Mouse (Mus musculus) 416B (cell line): ENCODE measurements around the gene Xrcc1.
A peak's percentile ranks its signal among the peaks of the same experiment; 100 is the strongest.

Experiments used
- DNase-seq: peaks from one replicate; pipeline ENCODE4 v3.0.0; 2011; ENCODE audit warnings: low read depth

The Xrcc1 gene

DNA sequence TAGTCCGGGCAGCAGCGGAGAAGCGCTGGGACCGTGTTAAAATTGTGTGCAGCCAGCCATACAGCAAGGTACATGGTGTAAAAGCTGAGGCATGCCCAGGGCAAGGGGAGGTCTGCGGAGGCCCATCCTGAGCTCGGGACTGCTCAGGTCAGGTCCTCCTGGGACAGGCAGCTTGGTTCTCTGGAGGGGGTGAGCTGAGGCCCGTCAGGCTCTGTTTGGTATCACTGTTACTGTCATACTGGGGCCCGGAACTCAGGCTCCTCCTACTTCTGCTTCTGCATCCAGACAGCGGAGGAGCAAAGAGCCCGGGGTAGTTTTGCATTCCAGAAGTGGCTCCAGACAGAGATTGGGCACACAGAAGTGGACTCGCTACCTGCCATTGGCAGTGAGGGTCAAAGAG, 19.5 kb downstream of the Xrcc1 start:
- no peak for DNase-seq

DNA sequence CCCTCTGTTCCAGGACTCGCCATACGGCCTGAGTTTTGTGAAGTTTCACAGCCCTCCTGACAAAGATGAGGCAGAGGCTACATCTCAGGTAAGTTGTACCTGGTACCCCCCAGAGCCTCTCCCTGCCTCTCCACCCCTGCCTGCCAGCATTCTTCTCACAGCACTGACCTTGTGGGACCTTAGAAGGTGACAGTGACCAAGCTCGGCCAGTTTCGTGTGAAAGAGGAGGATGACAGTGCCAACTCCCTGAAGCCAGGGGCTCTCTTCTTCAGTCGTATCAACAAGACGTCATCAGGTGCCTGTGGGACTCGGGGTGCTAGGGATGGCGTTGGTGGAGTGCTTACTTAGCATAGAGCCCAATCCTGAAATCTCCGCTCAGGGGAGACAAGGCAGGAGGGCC, 20.1 kb downstream of the Xrcc1 start:
- no peak for DNase-seq

DNA sequence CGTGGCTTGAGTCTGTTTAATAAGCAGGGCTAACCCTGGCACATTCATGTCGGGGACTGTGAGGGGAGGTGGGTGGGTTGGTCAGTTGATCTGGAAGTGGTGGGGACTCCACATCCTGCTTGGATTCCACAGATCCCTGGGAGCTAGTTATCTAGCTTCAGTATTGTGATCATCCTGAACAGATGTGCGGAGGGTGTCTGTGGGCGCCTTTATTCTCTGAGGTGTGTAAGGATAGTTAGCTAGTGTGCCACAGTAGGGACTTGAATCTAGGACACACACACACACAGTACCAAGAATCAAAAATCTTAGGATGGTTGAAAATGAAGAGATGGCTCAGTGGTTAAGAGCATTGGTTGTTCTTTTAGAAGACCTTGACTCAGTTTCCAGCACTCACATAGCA, 22.4 kb downstream of the Xrcc1 start:
- no peak for DNase-seq

DNA sequence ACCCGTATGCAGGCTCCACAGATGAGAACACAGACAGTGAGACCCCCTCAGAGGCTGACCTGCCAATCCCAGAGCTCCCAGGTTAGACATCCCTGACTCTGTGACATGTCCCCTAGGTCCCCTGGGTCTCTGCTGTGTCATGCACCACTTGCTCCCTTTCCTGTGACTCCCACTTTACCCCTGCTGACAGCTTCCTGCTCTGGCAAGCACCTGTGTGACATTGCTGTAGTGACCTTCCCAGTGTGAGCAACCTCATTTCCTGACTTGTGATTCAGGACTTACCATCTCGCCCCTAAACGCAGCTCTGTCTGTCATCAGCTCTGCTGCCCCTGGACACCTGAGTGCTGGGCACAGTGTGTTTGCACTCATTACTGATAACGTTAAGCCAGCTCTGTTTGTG, 25.0 kb downstream of the Xrcc1 start:
- no peak for DNase-seq

DNA sequence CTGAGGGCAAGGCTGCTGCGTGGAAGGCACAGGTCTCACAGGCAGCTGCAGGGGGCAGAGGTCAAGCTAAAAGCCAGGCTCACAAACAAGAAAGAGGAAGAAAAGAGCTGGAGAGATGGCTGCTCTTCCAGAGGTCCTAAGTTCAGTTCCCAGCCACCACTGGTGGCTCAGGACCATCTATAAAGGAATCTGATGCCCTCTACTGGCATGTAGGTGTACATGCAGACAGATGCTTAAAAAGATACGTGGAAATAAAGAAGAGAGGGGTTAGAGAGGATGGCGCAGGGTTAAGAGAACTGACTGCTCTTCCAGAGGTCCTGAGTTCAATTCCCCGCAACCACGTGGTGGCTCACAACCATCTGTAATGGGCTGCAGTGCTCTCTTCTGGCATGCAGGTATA, 26.4 kb downstream of the Xrcc1 start:
- peak; percentile 58 for DNase-seq

DNA sequence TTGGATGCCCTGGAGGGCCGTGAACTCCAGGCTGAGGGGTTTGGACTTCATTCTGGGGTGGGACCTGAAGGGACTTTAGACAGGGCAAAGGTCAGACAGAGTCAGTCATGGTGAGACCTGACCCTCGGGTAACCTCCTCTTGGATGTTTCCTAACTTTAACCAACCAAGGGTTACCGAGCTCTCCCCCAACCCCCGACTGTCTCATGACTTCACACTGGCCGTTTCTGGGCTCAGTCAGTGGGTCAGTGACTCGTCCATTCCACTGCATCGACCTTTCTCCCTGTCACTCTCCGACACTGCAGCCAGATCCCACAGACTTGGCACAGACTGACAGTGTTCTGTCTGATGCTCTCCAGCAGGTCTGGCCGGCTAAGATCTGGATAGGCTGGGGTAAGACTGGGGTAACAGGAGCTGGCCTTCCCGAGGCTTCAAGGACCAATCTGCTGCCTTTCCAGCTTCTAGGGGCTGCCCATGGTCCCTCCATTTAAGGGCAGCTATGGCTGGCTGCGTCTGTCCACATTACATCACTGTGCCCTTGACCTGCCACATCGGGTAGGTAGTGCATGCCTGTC, 28.2 kb downstream of the Xrcc1 start:
- DNase-seq = no peak

DNA sequence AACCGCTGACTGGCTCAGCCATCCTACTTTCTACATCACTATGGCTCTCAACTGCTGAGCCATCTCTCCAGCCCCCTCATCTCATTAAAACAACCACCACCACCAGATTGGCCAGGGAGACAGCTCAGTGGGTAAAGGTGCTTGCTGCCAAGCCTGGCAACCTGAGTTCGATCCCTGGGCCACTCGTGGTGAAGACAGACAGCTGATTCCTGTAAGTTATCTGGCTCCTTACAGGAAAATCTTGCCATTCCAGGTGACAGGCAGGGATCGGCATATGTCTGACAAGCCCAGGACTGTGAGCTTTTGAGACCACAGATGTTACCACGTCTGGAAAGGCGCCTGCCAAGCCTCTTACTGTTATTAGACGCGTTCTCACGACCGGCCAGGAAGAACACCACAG, 31.7 kb downstream of the Xrcc1 start:
- no peak for DNase-seq

DNA sequence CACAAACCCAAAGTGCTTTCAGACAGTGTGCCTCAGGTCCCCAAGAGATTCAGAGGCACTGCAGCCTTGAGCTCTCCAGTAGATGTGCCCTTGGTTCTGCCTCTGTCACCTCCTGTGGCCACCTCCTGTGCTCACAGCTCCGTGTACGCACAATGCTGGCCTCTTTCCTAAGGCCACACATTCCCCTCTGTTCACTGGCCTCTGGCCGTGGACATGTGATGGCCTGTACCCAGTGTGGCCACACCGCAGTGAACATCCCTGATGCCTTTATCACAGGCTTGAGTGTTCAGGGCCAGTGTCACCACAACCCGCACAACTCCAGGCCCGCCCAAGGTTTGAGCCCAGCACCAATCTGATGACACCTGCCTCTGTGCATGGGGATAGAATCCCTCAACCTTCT, 38.8 kb downstream of the Xrcc1 start:
- DNase-seq = no peak

DNA sequence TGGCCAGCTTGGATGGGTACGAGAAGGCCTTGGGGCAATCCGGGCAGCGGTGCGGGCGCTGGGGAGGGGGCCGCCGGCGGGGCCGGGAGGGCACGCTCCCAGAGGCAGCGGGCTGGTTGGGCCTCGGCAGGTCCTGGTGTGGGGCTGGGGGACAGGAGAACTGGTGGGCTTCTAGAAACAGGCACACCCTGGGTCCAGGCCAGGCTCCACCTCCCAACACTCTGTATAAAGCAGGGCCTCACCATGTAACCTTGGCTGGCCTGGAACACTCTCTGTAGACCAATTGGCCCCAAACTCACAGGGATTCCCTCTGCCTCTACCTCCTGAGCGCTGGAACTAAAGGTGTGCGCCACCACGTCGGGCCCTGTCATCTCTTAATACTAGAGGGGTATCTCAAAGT, 39.9 kb downstream of the Xrcc1 start:
- DNase-seq = no peak

DNA sequence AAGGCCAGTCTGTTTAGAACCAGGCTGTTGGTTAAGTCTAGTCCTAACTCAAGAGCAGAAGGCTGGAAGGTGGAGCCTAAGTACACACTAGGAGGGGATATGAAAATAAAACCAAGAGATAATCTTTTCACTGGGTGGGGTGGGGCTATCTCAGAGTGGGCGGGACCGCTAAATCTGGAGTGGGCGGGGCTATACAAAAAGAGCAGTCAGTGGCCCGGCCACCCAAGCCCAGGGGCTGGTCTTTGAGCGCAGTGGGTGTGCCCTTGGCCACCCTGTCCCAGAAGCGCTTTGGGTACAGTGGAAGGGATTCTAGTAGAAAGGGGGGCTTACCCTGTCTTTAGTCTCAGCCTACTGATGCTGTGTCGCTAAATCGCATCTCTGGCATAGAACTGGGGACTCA, 40.7 kb downstream of the Xrcc1 start:
- DNase-seq = no peak

DNA sequence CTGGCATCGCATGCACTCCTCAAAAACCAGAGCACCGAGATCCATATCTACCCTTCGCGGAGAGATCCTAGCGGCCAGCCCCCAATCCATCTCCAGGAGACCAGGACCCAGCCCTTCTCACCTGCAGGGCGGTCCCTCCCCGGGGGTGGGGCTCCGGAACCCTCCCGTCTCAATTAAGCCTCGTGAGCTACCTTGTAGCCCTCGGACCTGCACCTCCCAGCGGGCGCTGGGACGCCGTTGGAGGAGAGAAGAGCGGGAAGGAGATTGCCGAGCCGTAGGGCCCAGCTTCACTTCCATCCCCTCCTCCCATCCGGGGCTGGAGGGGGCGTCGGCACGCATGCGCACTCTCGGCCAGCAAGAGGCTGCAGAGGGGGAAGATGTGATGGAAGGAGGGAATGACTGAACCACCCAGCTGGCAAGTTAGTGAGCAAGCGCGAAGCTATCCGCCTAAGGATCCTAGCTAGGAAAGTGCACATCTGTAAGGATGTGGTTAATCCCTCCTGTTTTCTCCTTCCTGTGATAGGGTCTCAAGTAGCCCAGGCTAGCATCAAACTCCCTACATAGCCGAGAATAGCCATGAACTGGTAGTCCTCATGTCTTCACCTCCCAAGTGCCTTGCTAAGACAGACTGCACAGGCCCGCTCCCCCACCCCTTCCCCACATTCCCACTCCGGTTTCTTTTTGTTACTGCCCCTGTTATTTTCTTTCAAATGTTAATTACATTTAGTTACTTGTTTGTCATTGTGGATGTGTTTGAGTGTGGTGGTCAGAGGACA, 41.4 kb downstream of the Xrcc1 start, which contains the start of the genes Ethe1 and Zfp575:
Ethe1 (plus strand) TSS at position 214 of the 776 bp plus-strand sequence.
Zfp575 (minus strand) TSS at position 312 of the 776 bp plus-strand sequence.
- no peak for DNase-seq

DNA sequence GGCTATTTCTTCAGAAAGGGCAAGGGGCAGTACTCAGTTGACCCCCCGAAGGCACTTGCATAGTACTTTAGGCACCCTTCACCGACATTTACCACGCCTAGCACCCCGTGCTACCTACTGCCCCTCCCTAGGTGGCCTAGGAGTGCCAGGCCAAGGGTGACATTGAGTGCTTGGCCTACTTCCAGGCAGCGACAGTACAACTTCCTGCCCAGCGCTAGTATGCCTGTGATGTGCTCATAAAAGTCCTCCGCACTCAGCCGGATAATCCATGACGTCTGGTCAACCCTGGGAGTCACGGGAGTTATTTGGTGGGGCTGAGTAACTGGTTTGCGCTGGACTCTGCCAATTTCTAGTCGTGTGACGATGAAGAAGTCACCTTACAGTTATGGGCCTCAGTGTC, 42.2 kb downstream of the Xrcc1 start:
- DNase-seq = peak; percentile 59

DNA sequence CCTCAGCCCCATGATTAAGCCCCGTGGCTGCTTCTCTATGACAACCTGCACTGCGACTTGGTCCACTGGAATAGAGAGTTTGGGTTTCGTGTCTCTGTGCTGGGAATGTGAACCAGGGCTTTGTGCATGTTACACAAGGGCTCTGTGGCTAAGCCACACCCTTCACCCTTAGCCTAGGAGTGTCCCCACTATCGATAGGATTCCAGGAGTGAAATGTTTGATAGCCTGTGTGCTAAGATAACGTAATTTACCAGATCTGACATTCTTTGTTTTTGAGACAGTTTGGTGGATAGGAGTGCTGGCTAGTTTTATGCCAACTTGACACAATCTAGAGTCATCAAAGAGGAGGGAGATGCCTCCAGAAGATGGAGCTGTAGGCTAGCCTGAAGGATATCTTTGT, 45.6 kb downstream of the Xrcc1 start:
- peak; percentile 50 for DNase-seq

DNA sequence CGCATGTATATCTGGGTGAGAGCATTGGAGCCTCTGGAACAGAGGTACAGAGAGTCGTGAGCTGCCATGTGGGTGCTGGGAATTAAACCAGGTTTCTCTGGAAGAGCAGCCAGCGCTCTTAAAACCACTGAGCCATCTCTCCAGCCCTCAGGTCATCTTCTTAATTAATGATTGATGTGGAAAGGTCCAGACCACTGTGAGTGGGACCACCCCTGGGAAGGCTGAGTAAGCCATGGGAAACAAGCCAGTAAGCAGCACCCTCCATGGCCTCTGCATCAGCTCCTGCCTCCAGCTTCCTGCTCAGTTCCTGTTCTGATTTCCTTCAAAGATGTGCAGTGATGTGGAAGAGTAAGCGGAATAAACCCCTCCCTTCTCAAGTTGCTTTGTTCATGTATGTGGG, 46.1 kb downstream of the Xrcc1 start:
- DNase-seq = no peak

DNA sequence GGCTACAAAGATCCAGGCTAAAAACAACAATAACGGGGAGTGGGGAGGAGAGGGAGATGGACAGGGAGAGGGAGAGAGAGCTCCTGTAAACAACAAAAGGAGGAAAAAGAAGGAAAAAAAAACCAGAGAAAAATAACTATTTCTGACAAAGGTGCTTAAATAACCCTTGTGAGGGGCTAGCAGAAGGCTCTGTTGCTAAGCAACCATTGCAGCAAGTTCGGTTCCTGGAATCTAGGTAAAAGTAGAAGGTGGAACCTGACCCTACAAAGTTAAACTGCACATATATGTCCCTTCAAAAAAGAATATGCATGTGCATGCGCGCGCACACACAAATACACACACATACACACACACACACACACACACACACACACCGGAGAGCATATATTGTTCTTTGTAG, 46.7 kb downstream of the Xrcc1 start:
- no peak for DNase-seq

DNA sequence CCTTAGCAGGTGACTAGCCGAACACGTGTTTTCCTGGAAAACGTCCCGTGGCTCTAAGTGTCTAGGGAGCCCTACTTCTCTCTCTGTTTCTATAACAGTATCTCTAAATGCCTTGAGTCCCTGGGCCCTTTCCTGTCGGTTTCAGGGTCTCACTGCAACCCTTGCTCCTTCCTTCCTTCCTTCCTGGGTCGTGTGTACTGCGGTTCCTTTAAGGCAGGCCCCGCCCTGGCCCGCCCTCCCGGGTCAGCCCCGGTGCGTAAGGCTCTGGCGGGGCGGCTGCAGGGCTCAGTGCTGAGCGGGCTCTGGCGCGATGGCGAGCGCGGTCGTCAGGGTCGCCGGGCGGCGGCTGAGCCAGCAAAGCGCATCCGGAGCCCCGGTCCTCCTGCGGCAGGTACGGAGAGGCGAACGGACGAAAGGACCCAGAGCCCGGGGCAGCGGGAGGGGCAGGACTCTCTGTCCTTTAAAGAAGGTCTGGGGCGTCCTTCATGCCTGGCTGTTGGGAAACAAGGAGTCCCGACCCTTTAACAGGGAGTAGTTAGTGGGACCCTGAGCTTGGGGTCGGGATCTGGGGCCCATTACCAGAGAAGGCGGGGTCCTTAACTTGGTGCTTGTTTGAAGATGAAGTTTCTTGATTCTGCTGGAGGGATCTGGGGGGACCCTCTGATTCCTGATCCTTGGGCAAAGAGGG, 47.7 kb downstream of the Xrcc1 start:
- peak; percentile 78 for DNase-seq

DNA sequence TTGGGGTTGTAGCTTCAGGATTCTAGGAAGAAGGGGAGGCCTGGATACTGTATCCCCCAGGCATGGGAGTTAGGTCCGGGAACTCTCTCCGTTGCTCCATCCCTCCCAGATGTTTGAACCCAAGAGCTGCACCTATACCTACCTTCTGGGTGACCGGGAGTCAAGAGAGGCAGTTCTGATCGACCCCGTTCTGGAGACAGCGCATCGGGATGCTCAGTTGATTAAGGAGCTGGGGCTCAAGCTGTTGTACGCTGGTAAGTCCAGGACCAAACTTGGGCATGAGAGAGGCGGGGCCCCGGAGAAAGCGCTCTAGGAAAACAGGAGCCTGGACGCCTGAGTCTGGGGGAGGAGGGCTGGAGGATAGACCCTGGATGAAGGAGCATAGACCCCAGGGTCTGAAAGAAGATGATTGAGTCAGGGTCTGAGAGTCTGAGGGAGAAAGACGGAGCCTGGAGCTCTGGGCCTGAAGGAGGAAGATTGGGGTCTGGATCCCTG, 48.3 kb downstream of the Xrcc1 start:
- DNase-seq = no peak

DNA sequence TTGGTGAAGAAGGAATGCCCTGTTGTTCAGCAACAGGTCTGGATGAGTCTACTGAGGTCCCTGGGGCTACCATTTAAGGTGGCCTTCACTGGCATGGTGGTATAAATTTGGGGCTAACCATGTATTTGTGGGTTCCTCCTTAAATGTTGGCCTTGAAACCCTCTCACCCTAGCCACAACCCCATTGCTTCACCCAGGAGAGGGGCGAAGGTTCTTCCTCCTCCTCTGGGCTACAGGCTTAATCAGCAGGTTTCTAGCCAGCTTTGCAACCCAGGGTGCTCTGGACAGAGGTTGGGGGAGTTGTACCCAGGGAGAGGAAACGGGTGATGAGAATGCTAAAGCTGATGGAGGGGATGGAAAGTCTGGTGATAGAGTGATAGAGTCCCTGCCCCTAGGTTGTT, 49.4 kb downstream of the Xrcc1 start:
- DNase-seq = peak; percentile 81

DNA sequence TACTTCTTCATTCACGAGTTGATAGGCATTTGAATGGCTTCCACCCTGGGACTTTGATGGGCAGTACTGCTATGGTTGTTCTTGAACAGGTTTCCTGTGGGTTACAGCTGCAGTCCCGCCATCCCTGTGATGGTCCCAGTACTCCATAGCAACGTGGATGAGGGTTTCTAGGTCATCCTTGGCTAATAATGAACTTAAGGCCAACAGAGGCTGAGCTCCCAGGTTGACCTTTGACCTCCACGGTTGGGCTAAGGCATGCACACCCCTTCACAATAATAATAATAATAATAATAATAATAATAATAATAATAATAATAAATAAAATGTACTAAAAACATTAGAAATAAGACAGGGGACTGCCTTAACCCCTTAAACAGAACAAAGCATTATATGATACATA, 52.0 kb downstream of the Xrcc1 start:
- no peak for DNase-seq

DNA sequence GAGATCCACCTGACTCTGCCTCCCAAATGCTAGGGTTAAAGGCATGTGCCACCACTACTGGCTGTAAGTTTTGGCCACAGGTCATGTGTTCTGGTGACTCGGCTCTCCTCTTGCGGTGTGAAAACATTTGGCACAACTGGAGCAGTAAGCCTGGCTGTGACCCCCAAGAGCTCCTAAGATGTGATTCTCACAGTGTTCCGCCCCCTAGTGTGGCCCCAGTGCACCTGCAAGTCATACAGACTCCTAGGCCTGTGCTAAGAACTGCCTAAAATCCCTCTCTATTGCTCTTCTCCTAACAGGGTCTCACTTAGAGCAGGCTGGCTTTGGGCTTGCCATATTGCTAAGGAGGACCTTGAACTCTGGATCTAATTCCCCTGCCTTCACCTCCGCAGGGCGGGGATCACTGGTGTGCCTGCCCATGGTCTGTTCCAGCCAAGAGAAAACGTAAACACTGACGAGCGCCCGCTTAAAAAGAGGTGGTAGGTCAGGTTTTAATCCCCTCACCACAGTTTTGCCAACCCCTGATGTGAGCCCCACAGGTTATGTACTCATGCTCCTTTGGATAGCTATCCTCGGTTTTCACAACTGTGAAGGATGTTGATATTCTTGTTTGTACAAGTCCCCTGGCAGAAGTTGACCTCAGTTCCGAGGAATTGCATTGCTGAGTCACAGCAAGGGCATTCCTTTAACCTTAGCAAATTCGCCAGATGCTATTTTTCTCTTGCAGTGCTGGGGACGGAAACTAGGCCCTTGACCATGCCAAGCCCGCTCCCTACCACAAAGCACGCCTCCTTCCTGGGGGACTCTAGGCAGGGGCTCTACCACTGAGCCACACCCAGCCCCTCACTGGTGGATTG, 53.4 kb downstream of the Xrcc1 start:
- DNase-seq = peak; percentile 51

DNA sequence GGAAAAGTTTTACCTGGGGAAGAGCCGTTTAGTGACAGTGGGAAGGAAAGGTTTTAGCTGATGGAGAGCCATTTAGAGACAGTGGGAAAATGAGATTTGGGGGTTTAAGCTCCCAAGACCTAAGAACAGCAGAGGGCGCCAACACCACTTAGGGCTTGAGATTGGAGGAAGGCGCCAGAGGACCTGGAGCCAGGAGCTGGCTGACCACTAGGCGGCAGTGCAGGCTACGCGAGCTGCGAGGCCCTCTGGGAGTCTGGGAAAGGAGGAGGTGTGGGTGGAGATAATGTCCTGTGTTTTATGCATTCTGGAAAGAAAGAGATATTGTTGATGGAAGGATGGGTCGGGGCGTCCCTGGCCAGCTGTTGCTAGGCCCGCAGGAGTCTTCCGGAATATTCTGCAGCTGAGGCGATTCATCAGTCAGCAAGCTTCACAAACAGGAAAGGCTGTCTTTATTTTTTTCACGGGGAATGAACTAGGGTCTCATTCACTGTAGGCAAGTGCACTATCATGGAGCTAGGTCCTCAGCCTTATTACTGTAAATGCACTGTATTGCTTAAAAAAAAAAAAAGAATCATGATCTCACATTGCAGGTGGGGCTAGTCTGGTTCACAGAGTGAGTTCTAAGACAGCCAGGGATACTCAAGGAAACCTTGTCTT, 55.0 kb downstream of the Xrcc1 start:
- DNase-seq = peak; percentile 94

DNA sequence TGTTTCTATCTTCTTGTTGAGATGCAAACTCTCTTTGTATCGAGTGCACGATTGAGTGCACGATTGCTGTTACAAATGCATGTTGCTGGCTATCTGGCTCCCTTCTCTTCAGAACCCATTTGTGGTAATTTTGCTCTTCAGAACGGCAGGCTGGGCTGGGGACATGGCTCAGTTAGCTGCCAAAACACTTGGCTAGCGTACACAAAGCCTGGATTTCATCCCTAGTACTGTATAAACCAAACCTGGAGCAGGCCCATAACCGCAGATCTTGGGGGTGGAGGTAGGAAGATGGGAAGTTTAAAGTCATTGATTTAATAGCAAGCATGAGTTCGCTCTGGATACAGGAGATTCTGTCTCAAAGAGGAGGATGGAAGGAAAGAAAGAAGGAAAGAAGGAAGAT, 59.5 kb downstream of the Xrcc1 start:
- no peak for DNase-seq
